Mouse (Mus musculus) left cerebral cortex, postnatal 14 days (tissue): Measurements from ENCODE around the gene Ppp4r2. TPM values are rescaled to one million over a fixed set of nuclear protein-coding genes. Genes with fewer than 3 reads are reported as not detected.
"Not testable (repeated sequence)": the region's sequence is repeated elsewhere in the genome, so short reads cannot be mapped to it uniquely, and the experiment has no call there.

ENCODE experiments used
- DNase-seq, 2 experiments: peaks; one replicate each; pipeline ENCODE4 v3.0.0; 2021 to 2022; ENCODE audit warnings: low spot score in 2 of 2, mixed read lengths in 1 of 2
- intact Hi-C: fragments of 180-260 bp; cut with DNase I; formaldehyde crosslinking; loops from one replicate; pipeline ENCODE4 v1.15.1; 2025
- total RNA-seq, 2 experiments: library from RNA; stranded (reverse); gene quantifications; 2 replicates each; pipeline ENCODE4 v1.2.3; 2021

Ppp4r2 gene
- total RNA-seq, 2 experiments from 2014 or later: 65.1 to 70.8 TPM

DNA sequence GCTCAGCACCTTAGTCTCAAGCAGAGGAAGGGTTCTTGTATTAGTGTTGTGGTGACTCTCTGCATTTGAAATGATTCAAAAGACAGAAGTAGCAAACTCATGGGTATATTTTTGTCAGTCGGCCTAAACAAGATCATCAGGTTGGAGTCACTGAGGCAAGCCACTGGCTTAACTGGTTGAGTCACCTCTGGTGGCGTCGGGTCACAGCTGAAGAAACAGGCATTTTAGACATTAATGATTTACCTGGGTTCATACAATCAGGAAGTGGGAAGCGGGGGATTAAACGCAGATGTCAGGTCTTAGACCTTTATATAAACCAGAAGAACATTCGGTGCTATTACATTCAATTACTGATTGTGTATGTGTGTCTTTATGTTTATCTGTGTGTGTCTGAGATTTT lies 7.4 kb upstream of the Ppp4r2 start:
- intact Hi-C loops: no loop called here

DNA sequence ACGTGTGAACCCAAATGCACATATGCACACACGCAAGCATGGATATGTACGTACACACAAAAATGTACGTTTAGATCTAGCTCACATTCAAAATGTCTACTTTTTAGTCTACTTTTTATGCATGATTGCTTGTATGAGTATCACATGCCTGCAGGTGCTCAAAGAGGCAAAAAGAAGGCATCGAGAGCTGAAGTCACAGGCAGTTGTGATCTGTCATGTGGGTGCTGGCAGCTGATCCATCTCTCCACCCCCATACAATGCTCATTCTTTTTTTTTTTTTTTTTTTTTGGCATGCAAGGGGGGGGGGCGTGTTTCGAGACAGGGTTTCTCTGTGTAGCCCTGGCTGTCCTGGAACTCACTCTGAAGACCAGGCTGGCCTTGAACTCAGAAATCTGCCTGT lies 4.9 kb upstream of the Ppp4r2 start:
- no peak for DNase-seq
- intact Hi-C loops: no loop called here

More for the DNA sequence above, 7.4 kb upstream of the Ppp4r2 start:
- no peak for DNase-seq

DNA sequence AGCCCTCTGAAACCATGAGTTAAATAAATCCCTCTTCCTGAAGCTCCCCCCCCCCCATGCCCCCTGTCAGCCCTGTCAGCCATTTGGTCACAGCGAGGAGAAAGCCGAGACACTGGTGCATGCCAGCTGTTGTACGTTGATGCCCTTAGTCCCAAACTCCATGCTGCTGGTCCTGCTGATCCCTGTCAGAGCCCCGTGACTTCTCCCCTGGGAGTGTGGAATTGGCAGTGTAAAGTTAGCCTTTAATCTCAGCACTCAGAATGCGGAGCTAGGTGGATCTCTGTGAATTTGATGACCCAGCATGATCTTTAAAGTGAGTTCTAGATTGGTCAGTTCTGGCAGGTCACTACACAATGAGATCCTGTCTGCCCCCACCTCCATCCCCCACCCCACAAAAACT lies 3.7 kb upstream of the Ppp4r2 start:
- intact Hi-C loops: loop anchor here (5.0 to 10.0 kb wide), 2 partner anchors 125 to 152 kb away; partner anchors contain the start of gene Gxylt2
- no peak for DNase-seq

DNA sequence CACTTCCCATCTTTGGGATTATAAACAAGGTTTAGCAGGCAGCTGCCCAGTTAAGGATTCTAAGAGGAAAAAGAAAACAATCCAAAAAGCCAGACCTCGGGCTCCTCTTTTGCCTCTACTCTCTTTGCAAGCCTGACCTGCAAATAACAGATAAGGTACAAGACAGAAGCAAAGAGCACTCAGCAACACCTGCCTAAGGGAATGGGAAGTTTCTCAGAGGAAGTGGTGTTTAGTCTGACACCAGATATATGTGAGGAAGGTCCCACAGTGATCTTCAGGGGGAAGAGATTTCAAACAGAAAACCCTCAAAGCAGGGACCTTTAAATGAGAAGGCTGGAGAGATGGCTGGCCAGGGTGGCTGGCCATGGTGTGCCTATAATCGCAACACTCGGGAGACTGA lies 2.2 kb upstream of the Ppp4r2 start:
- intact Hi-C loops: loop anchor here (5.0 to 10.0 kb wide), 2 partner anchors 126 to 154 kb away; partner anchors contain the start of gene Gxylt2

DNA sequence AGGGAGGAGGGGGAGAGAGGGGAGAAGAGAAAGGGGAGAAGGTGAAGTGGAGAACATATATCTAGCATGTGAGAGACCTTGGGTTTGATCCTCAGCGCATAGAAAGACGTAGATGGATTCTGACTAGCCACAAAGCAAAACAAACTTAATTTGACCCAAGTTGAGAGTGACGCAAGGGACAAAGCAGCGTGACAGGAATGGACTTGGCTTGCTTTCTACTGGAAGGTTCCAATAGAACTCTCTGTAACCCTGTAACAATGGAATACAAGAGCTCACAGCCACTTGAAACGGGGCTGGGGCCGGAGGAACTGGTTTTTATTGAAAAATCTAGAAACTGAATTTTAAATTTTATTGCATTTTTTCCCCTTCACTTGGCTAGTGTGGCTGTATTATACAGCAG lies 1.7 kb upstream of the Ppp4r2 start:
- intact Hi-C loops: loop anchor here (5.0 to 10.0 kb wide), 2 partner anchors 127 to 154 kb away; partner anchors contain the start of gene Gxylt2
- DNase-seq: no peak

More for the DNA sequence above, 2.2 kb upstream of the Ppp4r2 start:
- DNase-seq: no peak

DNA sequence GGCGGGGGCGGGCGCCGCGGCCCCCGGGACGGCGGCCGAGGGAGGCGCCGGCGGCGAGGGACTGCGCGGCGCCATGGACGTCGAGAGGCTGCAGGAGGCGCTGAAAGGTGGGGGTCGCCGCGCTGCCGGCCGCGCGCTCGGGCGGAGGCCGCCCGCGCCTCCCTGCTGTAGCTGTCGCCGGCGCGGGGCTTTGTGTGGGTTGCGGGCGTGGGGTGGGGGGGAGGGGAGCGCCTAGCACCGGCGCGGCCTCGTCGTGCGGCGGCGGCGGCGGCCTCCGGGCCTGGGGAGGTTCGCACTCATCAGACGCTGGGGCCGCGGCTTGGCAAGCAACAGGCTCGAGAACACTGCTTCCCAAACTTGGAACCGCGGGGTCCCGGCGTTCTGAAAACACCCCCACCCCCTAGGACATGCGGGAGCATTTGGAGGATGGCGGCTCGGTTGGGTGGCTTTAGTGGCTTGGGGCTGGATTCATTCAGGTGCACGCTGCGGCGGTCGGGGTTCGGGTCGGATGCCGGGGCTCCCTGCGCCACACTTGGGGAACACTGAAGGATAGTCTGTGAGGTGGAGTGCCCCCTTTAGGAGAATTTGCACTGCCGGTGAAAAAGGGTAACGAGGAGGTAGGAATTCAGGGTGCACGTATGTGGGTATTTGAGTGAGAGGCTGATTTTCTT lies 524 bp downstream of the Ppp4r2 start:
- DNase-seq: peak; percentile 37 to 52
- intact Hi-C loops: loop anchor here (5.0 to 10.0 kb wide), 2 partner anchors 129 to 157 kb away; partner anchors contain the start of gene Gxylt2

DNA sequence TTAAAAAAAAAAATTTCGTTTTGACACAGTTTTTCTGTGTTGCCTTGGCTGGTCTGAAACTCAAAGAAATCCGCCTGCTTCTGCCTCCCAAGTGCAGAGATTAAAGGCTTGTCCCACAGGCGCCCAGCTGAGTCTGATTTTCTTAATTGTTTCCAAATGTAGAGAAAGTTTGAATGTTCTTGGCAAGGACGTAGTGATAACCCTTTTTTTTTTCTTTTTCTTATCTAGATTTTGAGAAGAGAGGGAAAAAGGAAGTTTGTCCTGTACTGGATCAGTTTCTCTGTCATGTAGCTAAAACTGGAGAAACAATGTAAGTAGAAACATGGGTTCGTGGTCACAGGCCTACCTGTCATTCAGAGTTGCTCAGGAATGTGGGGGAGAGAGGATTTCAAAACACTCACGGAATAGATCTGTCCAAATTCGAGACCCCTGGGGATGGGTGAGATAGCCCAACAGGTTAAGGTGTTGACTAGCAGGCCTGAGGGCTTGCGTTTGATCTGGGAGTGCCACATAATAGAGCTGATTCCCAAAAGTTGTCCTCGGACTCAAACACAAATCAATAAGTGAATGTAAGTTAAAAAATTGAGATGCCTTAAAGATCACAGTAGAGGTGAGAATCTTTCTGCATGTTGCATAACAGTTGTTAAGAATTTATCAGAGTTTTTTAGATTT lies 1.2 kb downstream of the Ppp4r2 start:
- intact Hi-C loops: loop anchor here (5.0 to 10.0 kb wide), 2 partner anchors 130 to 157 kb away; partner anchors contain the start of gene Gxylt2
- DNase-seq: no peak

DNA sequence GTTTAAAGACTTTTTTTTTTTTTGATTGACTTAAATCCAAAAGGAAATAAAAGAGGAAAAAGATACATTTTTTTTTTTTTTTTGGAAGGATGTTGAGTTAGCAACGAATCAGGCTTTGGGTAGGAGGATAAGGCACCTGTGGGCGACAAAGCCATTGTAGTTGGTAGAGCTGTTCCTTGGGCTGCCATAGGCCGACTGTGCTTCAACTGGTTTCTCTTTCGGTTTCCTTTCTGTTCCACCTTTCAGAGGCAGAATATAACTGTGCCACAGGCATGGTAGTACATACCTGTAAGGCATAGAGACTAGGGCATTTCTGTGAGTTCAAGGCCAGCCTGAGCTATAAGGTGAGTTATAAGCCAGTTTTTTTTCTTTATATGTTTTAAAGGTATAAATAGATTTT lies 11.6 kb downstream of the Ppp4r2 start:
- intact Hi-C loops: no loop called here
- DNase-seq: no peak

DNA sequence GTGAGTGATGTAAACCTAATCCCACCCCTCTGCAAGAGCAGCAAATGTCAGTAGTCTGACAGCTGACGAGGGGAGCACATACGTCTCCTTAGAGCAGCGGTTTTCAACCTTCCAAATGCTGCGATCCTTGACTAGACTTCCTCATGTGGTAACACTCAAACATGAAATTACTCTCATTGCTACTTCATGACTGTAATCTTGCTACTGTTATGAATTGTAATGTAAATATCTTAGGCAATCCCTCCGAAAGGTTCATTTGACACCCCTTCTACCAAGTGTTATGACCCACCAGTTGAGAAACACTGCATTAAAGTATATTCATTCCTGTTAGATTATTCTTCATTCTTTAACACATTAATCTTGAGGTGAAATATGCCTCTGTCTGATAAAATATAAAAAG lies 13.8 kb downstream of the Ppp4r2 start:
- DNase-seq: no peak
- intact Hi-C loops: no loop called here

DNA sequence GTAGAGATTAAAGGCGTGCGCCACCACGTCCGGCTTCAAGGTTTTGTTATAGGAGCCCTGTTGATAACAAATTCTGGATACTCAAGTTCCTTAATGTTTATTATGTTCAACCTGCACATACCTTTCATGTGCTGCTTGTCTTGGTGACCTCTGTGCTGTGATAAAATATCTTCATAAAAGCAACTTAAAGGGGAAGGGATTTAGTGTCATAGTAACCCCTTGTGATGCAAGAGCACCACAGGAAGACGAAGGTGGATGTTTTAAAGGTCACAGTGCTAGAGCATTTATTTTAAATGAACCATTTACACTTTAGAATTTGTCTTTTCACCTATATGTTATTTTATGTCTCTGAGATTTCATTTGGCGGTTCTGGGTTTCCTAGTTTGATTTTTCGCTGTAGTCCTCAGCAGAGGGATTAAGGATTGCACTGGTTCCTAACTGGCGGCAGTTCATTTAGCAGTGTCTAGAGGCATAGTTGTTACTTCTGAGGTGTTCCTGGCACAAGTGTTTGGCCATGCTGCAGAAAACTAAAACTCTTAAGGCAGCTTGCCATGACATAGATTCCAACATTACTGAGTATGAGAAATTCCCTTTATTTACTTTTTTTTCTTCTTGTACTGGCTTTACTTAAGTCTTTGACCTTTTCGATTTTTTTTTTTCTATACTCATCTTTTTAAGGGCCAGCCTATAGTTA lies 15.4 kb downstream of the Ppp4r2 start:
- intact Hi-C loops: no loop called here
- no peak for DNase-seq

DNA sequence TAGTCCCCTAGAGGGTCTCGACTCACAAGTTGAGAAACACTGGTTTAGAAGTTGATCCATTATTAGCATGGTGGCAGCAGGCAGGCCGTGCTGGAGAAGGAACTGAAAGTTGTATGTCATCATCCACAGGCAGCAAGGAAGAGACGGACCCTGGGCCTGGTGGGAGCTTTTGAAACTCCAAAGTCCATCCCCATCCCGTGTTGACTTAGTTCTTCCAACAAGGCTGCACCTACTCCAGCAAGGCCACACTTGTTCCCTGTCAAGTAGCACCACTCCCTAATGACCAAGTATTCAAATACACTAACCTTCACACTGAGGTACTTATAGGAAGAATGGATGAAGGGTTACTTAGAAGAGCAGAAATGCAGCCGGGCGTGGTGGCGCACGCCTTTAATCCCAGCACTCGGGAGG lies 17.3 kb downstream of the Ppp4r2 start:
- intact Hi-C loops: no loop called here
- DNase-seq: no peak

DNA sequence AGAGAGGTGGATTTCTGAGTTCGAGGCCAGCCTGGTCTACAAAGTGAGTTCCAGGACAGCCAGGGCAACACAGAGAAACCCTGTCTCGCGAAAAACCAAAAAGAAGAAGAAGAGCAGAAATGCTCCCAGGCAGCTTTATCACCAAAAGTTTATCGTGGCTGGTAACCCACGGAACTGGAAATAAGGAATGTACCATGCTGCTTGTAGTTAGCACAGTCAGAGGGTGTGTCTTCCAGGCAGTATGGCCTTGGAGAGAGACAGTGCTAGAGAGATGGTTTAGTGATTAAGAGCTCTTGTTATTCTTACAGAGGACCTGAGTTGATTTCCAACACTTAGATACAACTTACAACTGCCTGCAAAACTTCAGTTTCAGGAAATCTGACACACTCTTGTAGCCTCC lies 17.7 kb downstream of the Ppp4r2 start:
- no peak for DNase-seq
- intact Hi-C loops: no loop called here

DNA sequence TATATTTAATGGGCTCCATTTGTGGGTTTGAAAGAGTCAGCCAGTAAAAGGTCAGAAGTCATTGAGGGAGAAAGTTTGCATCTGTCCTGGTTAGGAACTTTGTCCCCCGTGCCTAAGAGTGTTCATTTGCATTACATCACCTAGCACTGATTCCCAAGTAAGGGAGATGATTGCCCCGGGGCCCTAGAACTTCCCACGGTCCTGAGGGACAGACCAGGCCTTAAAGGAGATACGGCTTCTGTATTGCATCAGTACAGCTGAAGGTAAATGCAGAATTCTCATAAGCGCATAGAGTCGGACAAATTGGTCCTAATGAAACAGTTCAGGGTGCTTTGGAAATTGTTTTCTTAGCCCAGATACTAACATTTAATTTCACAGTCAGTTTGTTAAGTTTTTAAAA lies 31.9 kb downstream of the Ppp4r2 start:
- no peak for DNase-seq
- intact Hi-C loops: no loop called here

DNA sequence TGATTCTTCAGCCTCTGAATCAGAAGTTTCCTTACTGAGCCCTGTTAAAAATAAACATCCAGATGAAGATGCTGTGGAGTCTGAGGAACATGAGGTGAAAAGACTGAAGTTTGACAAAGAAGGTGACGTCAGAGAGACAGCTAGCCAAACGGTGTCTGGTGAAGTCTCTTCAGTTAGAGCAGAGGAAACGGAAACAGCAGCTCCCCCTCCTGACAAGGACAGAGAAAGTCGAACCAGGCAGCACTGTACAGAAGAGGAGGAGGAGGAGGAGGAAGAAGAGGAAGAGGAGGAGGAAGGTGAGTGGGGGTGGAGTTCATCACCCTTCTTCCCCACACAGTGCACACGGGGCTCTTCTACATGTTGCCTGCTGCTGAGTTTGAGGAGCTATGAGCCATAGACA lies 32.4 kb downstream of the Ppp4r2 start:
- intact Hi-C loops, DNase-seq: not testable (repeated sequence)

DNA sequence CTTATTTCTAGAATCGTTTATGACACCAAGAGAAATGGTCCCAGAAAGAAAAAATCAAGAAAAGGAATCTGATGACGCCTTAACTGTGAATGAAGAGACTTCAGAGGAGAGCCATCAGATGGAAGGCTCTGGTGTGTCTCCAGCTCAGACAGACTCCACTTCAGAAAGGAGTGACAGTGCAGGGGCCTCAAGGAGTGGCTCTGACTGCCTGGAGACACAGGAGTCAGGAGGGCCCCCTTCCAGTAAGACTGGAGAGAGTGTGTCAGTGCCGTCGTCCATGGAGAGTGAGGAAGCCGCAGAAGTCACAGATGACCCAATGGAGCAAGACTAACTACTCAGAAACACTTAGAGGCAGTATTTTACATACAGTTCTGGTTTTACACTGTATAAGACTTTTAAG lies 32.8 kb downstream of the Ppp4r2 start:
- intact Hi-C loops: not testable (repeated sequence)

DNA sequence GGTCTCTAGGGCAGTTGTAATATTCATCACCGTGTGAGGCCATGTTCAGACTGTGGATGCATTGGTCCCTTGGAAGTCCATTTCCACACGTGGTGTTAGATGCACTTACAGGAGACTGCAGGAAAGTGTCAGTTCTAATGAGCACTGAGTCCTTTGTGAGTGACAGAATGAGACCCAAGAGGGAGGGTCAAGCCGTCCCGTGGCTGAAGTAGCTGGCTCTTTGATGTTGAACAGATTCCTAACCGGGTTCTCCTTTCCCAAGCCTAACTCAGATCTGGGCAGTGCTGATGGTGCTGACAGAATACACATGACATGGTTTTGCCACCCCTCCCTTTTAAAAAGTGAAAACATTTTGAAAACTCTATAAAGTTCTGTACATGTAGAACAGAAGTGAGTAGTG lies 35.4 kb downstream of the Ppp4r2 start:
- no peak for DNase-seq
- intact Hi-C loops: no loop called here

More for the DNA sequence above, 32.8 kb downstream of the Ppp4r2 start:
- DNase-seq: not testable (repeated sequence)

DNA sequence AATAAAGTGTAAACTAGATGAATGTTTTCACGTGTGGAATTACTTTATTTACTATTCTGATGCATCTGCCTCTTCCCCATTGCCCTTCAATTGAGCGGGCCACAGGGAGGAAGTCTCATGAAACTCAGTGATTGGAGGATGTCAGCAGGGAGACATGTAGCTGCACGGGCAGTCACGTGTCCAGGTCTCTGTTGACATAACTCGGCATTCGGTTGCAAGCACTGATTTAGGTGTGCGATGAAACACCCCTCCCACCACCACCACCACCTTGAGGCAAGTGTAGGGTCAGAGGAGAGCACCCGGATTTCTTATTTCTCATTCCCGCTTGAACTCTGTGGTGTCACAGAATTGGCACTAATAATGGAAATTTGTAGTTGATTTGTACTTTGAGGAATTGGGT lies 36.5 kb downstream of the Ppp4r2 start:
- DNase-seq: no peak
- intact Hi-C loops: loop anchor here (10.0 kb wide), 1 partner anchor 285 kb away; no protein-coding TSS in a partner anchor

DNA sequence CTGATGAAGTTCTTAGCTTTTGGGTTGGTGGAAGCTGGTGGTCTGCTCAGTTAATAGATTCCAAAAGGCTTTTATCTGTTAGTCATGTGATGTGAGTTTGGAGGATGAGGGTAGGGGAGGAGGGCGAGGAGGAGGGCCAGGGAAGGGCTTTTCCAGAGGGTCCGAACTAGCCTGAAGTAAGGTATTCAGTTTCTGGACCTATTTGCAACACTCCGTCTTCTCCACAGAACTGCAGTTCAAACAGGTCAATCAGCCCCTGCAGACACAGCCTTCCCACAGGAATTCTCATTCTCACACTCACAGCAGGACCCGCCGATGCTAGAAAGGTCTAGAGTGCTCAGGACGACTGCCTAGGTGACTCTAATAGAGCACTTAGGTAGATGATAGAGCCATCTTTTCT lies 39.8 kb downstream of the Ppp4r2 start:
- no peak for DNase-seq
- intact Hi-C loops: loop anchor here (10.0 kb wide), 1 partner anchor 288 kb away; no protein-coding TSS in a partner anchor

DNA sequence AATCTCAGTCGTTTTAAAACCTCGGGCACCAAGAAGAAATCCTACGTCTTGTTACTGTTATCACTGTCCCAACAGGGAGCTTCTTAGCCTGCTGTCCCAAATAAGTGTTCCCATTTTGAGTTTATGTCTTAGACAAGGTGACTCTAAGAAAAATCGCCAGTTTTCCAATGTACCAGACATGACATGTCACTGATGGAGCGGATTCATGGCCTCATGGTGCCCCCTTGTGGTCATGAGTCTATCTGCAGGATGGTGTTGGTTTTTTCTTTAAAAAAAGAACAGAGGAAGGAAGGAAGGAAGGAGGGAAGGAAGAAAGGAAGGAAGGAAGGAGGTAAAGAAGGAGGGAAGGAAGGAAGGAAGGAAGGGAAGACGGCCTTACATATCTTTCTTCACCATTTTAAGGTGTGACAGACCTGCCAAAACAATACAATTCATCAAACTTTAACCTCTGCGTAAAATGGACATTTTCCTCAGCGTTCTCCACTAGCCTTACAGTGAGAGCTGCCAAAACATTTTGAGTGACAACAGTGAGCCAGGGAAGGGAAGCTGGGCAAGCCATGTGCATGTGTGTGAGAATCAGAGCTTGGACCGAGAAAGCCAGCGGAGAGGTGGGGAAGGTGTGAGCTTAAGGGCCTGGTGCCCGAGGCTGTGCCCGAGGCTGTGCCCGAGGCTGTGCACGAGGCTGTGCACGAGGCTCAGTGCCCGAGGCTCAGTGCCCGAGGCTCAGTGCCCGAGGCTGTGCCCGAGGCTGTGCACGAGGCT lies 42.6 kb downstream of the Ppp4r2 start:
- intact Hi-C loops: loop anchor here (2.0 to 10.0 kb wide), 2 partner anchors 201 to 291 kb away; no protein-coding TSS in a partner anchor
- peak; percentile 60 to 79 for DNase-seq
